Mouse (Mus musculus) kidney, adult 18-20 months (tissue): Measurements from ENCODE around the gene Jund.

Experiments used
- DNase-seq: peaks from one replicate; pipeline ENCODE4 v3.0.0; 2021

The Jund gene

DNA sequence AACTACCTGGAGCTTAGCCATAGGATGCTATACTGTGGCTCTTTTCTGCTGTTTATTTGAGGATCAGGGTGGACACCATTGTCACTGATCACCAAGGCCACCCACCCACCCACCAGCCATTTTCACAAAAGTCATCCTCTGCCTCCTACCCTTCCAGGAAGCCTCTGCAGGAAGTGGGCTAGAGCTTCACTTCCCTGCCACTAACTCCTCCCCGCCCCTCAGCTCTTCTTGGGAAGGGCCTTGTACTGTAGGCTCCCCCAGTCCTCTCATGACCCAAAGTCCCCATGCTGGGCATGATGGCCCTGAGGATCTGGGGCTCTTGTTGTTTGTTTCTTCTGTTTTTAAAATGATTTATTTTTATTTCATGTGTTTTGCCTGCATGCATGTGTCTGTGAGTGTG is 23.4 kb upstream of the Jund start:
- no peak for DNase-seq

DNA sequence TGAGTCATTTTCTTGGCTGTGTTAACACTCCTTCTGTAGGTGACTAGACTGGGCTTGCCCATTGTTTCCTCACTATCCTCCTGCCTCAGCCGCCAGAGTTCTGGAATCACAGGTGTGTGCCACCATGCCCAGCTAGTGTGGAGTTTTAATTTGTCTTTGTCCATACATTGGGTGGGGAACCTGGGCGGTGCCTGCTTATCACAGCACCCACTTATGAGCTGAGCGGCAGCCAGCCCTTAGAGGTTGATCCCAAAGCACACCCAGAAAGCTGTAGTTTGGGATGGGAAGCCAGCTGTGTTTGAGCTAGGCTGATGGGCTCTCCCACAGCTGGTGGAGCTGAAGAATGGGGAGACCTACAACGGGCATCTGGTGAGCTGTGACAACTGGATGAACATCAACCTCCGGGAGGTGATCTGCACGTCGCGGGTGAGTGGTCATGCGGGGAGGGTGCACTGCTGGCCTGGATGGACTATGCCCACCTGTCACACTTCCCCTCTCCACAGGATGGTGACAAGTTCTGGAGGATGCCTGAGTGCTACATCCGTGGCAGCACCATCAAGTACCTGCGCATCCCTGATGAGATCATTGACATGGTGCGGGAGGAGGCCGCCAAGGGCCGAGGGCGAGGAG is 21.2 kb upstream of the Jund start:
- peak; percentile 54 for DNase-seq

DNA sequence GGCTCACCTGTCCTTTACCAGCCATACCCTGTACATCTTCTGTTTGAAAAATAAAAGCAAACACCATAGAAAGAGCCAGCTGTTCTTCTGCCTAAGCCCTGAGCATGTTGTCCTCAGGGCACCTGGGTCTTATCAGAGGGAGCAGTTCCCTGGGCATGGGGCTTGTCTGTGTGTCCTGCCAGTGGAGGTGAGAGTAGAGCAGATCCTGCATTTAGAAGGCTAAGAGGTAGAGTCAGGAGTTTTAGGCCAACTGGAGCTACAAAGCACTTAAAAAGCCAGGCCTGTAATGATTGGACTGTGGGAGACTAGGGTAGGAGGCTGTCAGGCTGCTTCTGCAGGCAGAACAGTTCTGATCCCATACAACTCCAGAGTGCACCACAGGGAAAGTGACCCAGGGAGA is 20.1 kb upstream of the Jund start:
- no peak for DNase-seq

DNA sequence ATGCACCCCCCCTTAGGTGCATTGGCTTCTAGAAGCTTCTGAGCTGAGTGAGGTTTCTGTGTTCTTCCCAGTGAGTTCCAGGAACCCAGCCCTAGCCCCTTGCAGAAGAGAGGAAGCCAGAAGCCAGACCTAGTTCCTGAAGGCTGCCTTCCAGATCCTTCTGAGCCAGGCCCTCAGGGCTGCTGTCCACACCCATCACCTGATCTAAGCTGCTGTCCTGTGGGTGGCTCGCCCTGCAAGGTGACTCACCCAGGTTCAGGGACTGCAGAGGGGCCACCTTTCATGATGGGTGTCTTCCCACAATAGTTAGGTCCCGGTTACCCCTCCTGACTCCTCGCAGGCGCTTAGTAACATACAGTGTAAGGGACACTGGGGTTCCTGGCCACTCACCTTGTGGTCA is 19.3 kb upstream of the Jund start:
- no peak for DNase-seq

DNA sequence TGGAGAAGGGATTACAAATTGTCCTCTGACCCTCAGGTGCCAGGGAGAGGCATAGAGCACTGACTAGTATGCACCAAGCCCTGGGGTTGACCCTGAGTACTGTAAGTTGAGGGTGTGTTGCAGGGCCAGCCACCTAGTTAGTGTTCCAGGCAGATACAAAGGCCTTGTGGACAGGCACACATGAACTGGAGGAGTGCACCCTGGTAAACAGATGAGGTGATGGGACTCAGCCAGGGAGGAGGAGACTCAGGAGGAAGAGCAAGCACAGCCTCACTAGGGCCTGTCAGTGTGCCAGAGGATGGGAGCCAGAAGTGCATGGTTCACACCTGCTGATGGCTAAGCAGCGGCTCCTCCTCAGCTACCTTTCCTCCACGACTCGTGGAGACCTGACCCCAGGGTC is 18.7 kb upstream of the Jund start:
- peak; percentile 80 for DNase-seq

DNA sequence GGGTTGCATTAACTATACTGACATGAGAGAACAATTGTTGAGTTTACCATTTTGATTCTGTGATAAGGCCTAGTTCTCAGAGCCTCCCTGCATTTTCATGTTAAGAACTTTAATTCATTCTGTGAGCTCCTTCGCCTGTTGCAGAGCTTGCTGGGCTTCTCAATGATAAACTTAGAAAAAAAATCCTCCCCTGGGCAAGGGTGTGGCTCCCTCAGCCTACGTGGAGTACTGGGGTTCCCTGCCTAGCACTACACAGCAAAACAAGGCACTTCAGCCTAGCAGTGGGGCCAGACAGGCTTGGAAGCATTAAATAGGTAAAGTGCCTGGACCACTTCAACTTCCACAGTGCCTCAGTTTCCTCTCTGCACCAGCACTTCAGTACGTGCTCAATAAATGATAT is 17.3 kb upstream of the Jund start:
- no peak for DNase-seq

DNA sequence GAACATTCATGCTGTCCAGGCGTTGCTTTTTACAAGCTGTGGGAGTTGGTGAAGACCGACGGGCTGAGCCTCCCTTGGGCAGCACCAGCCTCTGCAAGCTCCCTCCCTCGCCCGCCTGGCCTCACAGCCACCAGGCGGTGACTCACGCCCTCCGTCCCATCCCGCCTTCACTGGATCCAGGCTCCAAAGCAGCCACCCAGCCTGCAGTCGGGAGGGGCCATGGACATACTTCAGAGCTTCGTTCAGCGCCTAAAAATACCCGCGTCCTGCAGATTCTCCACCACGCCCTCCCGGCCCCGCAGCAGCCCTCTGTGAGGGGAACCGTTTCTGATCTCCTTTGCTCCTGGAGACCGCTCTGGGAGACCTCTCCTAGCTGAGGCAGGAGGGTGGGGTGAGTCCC is 16.6 kb upstream of the Jund start:
- DNase-seq, result no peak

DNA sequence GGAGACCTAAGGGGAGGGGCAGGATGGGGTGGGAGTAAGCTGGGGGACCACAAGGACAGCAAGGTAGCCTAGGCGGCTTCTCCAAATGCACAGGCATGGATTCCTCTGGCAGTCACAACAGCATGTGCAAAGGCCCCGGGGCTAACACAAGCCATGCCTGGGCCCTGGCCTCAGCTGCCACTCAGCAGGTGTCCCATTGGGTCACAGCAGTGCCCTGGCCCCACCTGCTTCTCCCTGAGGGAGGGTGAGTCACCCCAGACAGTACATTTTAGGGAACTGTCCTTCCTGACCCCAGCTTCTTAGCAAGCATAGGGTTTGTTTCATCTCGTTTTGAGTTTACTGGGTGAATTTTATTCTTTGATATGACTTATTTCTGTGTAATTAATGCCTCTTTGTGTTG is 16.1 kb upstream of the Jund start:
- no peak for DNase-seq

DNA sequence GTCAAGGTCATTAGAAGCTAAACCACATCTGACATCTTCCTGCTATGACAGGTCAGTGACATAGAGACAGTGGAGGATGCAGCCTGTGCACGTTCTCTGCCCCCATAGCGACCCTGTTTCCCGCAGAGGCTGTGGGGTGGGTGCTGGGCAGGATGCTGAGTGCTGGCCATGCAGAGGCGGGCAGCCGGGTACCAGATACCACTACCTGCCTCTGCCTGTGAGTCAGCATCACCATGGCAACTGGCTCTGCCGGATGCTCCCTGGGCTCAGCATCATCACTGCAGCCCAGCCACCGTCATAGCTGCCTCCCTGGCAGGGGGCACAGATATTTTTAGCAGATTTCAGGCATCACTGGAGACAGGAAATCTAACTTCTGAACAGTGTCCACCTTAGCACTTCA is 14.5 kb upstream of the Jund start:
- DNase-seq, result no peak

DNA sequence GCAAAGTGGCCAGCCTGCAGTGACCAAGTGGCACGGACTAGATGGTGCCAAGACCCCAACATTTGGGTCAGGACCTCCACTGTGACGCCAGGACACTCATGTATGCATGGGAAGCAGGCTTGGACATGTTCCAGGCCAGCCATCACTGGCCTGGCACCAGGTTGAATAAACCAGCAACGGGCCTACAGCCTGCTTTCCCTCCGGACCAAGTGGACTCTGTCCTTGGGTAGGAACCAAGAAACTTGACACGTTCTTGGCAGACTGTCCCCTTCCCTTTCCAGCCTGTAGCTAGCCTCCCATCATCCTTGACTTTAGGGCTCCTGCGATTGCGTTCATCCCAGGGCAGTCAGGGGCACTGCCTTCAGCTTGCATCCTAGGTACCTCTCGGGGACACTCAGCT is 11.2 kb upstream of the Jund start:
- DNase-seq, result peak; percentile 83

DNA sequence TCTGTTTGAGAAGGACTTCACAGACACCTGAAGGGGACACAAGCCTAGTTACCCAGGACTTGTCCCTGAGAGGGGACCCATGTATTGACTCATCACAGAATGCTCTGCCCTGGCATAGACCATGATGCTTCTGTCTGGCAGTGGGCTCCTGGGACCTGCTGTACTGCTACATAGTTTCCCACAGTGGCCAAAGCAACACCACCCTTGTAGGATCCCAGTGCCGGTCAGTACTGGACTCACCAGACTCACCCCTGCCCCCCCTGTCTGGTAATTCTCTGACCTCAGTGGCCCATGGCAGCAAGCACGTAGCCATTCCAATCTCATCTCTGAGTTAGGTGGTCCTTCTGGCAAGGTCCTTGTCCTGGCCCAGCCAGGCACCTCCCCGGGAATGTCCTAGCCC is 10.6 kb upstream of the Jund start:
- DNase-seq, result no peak

DNA sequence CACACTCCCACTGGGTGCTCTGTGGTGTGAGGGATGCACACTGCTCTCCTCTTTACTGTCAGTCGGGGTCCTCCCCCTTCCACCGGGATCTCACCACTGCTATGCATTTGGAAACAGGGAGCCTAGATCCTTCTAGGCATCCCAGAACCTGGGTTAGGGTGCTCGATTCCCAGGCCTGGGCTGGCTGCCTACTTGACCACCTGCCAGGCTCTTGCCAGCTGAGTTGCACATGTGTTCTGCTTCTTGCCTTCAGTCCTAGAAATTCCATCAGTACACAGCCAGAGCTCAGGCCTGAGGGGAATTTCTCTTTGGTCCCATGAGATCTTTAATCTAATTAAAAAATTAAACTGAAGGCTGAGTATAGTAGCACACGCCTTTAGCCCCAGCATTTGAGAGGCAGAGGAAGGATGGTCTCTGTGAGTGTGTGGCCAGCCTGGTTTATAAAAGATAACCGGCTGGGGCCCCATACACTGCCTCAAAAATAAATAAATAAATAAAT is 8.8 kb upstream of the Jund start:
- peak; percentile 34 for DNase-seq

DNA sequence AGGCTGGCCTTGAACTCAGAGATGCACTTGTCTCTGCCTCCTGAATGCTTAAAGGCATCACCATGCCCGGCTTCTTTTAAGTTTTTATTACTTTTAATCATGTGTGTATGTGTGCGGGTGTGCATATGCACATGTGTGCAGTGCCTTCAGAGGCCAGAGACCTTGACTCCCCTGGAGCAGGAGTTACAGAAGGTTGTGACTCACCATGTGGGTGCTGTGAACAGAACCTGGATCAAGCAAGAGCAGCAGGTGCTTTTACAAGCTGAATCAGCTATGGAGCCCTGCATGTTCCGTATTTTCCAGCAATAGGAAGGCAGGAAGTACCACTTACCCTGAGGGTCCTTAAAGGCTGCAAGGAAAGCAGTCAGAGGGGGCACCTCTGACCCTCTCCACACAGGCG is 7.5 kb upstream of the Jund start:
- DNase-seq, result no peak

DNA sequence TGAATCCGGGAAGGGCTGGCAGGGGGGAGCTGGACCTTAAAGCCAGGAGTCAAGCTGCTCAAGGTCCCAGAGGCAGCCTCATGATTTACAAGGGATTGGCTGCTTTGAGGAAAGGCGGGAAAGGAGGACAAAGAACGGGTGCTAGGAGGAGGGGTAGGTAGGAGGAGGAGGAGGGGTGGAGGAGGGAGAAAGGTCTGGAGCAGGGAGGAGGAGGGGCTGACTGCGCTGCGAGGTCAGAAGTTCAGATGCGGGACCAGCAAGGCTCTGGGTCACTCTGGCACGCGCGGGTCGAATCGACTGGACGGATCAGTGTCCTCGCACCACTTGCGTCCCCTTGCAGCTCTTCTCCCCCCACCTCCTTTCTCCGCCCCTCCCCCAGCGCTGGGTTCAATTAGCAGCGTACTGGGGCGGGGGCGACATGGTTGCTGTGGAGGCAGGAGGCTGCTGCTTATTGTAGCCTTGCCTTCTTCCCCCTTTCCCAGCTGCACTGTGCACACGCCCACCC is 7.0 kb upstream of the Jund start:
- peak; percentile 56 for DNase-seq

DNA sequence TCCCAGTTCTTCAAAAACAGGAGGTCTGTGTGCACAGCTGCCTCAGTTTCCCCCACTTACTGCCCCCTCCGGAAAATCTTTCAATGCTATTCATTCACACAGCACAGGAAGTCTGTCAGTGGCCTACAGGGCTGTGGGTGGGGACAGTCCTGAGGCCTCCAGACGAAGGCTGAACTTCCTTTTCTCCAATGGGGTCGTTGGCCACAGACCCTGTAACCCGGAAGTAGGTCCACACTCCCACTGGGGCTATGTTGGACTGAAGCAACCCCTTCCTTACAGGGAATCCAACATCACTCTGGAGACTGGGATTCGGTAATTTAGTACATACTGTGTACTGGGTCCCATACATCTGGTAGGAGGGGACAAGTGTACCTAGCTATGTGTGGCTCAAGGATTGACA is 5.1 kb upstream of the Jund start:
- DNase-seq, result no peak

DNA sequence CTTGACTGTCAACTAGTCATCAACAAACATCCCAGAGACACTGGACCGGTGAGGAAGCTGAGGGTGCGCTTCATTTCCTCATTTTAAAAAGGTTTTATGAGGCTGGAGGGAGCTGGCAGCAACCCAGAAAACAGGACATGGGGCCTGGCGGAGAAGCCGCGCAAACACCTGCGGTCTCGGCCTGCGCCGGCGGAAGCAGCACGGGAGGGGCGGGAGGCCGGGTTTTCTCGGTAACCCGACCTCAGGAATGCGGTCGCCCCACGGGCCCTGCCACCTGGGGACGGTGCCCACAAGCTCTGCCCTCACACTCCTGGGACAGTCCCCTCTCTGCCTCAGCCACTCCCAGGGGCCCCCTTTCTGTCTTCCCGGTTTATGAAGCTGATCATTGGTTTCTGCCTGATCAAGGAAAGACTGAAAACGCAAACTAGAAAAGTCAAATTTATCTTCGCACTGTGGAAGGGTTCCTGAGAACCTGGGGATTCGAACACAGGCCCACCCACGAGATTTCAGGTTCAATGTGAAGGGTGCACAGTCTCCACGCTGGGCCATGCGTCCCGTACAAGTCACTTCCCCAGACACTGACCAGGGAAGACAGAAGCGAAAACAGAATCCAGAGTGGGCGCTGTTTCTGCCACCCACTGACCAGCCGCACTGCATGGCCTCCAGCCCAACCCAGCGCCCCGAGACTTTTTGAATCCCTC is 3.3 kb upstream of the Jund start:
- peak; percentile 67 for DNase-seq

DNA sequence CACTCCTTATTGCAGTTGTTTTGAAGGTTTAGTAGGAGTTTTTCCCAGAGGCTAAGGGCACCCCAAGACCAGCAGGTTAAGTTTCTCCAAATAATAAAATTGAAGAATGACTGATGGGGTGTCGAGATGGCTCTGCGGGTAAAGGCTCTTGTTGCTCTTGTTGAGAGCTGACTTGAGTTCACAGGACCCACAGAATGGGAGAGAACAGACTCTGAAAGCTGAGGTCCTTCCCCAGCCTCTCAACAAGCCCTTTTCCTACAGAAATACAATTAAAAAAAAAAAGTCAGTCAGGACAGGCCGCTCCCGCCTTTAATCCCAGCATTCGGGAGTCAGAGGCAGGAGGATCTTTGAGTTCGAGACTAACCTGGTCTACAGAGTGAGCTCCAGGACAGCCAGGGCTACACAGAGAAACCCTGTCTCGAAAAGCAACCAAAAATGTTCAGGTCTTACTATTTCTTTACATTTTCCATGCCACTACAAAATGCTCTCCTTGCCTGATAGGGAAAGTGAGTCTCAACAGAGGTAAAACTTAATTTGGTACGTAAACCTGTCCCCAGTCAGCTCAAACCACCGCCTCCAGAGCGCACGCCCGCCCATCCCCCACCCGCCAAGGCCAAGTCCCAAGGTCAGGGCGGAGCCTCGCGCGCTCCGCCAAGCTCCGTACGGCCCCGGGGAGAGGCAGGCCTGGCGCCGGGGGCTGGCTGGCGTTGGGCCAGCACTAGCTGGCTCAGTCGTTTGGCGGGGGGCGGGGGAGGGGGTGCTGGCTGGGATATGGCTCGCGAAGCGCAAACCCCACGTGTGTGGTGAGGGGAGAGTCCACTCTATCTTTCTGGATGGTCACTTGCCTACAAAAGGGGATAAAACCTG is 2.5 kb upstream of the Jund start:
- DNase-seq, result peak; percentile 82

DNA sequence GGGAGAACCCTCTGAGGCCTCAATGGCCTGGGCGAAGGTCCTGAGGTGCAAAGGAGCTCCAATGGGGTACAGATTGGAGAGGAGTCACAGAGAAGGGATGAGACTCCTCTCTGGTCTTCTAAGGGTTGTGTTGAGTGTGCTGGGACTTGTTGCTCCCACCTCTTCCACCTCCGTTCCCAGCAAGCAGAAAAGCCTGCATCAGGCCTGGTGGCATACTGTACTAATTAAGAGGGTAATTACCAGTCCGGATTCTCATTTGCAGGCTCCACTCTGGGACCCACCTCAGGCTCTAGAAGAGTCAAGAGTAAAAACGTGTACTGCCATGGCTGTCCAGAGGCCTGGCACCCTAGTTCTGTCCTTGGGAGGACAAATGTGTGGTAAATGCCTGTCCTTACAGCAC is 1.8 kb upstream of the Jund start:
- peak; percentile 32 for DNase-seq

DNA sequence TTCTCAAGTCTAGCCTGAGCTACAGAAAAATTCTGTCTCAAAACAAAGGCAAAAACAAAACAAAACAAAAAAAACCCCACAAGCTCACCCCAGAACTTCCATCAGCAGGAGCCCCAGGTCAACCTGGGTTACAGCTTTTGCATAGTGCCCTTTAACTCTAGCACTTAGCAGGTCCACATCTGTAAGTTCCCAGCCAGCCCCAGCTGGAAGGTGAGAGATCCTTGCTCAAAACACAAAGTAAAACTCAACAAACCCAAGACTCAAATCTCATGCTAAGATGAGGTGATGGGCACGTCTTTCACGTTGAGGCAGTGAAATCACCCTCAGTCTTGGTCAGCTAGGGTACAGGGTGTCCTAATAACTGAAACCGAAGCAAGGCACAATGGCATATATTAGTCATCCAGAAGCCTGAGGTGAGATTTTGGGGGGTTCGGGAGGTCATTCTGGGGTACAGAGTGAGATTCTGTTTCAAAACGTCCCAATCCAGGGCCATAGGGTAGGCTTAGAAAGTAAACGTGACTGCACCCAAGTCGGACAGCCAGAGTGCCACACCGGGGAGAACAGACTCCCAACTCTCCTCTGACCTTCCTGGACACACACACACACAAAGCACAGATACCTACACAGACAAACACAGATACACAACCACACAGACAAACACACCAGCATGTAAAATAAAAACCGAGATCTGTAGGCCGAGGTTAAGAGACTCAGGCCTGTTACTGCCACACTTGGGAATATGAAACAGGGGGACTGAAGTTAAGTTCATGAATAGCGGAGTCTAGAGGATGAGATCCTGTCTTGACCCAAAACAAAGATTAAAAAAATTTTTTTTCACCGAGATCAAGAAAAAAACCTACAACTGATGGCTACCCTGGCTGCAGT is 1.1 kb upstream of the Jund start:
- DNase-seq, result no peak

DNA sequence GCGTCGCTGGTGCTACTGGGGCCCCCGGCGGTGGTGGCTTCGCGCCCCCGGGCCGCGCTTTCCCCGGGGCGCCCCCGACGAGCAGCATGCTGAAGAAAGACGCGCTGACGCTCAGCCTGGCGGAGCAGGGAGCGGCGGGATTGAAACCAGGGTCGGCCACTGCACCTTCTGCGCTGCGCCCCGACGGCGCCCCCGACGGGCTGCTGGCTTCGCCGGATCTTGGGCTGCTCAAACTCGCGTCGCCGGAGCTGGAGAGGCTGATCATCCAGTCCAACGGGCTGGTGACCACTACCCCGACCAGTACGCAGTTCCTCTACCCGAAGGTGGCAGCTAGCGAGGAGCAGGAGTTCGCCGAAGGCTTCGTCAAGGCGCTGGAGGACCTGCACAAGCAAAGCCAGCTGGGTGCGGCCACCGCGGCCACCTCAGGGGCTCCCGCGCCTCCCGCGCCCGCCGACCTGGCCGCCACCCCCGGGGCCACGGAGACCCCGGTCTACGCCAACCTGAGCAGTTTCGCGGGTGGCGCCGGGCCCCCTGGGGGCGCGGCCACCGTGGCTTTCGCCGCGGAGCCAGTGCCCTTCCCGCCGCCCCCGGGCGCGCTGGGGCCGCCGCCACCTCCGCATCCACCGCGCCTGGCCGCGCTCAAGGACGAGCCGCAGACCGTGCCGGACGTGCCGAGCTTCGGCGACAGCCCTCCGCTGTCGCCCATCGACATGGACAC is 526 bp downstream of the Jund start:
- DNase-seq, result peak; percentile 77

DNA sequence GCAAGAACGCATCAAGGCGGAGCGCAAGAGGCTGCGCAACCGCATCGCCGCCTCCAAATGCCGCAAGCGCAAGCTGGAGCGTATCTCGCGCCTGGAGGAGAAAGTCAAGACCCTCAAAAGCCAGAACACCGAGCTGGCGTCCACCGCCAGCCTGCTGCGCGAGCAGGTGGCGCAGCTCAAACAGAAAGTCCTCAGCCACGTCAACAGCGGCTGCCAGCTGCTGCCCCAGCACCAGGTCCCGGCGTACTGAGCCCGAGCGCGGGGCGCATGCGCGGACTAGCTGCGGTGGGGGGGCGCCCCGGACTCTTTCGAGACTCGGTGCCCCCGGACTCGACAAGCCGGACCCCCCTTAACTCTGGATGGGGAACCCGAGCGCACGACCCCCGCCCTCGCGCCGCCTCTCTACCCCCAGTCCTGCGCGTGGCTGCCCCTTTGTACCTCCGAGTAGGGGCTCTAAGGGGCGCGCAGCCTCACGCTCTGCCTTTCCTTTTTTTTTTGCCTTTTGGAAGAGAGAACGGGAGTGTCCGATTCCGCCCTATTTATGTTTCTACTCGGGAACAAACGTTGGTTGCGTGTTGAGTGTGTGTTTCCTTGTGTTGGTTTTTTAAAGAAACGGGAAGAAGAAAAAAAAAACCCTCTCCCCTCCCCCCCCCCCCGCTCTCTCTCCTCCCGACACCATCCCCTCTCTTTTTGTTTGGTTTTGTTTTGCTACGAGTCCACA is 1.2 kb downstream of the Jund start:
- peak; percentile 85 for DNase-seq
